Mouse (Mus musculus) kidney, postnatal 10 days (tissue): Measurements from ENCODE around the gene Eda.

Experiments used
- DNase-seq: peaks from one replicate; pipeline ENCODE4 v3.0.0; 2021; ENCODE audit warnings: mixed read lengths

The Eda gene

DNA sequence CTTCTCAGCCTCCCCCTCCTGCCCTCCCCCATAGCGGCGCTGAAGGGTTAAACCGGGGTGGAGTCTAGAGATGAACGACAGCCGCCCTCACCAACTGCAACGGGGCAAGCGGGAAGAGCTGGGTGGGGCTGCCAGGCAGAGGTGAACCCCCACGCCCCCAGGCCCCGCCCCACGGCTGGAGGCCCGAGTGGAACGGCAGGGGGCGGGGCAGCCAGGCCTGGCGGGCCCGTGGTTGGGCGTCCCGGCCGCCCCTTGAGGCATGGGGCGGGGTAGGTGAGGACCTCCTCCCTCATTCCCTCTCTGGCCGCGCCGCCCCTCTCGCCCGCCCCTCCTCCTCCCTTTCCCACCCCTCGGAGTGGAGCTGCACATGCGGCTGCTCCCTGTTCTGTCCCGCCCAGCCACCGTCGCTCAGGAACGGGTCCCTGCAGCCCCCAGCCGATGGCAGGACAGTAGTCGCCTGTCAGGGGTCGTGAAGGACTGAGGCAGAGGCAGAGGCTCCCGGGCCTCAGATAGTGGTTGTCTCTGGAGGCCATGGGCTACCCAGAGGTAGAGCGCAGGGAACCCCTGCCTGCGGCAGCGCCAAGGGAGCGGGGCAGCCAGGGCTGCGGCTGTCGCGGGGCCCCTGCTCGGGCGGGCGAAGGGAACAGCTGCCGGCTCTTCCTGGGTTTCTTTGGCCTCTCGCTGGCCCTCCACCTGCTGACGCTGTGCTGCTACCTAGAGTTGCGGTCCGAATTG, at the start of gene Eda:
TSS of gene Eda (plus strand) at position 357 of the 735 bp plus-strand sequence.
- peak; percentile 94 for DNase-seq

DNA sequence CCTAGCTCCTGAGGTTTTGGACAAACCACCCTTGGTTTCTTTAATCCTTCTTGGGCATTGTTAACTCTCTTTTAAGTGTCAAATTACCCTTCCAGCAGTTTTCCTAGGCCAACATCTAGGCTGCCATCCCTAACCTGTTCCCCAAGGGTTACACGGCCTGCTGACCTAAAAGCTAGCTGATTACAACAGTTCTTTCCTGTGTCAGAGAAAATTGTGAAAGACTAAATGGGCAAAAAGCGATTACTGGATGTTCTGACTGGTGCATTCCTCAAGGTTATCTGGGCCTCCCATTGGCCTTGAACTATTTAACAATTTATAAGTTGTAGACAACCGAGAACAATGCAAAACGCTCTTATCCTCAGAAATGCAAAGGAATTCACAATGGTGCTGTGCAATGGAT, 14.4 kb upstream of the Eda start:
- DNase-seq, result no peak

DNA sequence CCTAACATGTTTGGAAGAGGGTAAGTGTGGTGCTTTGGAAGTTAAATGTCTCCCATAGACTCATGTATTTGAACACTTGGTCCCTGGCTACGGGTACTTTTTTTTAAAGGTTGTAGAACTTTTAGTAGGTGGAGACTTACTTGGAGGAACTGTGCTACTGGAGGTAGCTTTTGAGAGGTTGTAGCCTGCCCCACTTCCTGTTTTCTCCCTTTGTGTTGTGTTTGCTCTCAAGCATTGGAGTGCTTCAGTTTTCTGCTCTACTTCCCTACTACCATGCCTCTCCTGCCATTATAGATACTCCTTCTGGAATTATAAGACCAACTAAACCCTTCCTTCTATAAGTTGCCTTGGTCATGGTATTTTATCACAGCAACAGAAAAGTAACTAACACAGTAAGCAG, 5.3 kb upstream of the Eda start:
- no peak for DNase-seq

DNA sequence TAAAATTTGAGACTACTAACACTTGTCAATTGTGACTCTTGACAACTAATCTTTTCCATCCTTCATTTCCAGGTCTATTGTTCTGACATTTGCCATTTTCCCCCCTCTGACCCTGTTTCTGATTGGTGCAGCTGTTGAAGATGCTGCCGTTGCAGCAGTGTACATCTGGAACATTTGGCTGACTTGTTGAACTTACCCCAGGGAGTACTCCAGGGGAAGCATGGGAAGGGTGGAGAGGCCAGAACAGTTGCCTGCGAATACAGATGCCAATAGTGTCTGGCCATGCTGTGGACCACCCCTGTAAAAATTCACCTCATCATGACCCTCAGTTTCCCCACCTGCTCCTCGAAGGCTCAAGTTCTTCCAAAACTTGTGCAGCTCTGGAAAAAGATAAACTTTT, 1.0 kb upstream of the Eda start:
- DNase-seq, result no peak

DNA sequence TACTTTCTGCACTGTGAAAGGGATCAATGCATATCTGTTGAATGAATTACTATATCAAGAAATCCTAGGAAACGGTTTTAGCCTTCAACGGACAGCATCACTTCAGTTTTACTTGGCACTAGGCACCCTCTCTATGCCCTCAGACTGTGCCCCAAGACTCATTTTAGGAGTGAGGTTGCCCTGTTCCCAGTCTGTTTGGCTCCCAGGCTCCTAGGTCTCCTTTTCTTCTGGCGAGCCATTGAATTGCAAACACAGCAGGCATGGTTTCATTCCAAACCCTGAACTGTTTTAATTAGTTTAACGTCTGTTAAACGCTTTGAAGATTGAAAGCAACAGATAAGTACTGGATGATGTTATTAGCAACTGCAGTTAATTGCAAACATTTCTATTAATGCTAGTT, 603 bp upstream of the Eda start:
- no peak for DNase-seq

DNA sequence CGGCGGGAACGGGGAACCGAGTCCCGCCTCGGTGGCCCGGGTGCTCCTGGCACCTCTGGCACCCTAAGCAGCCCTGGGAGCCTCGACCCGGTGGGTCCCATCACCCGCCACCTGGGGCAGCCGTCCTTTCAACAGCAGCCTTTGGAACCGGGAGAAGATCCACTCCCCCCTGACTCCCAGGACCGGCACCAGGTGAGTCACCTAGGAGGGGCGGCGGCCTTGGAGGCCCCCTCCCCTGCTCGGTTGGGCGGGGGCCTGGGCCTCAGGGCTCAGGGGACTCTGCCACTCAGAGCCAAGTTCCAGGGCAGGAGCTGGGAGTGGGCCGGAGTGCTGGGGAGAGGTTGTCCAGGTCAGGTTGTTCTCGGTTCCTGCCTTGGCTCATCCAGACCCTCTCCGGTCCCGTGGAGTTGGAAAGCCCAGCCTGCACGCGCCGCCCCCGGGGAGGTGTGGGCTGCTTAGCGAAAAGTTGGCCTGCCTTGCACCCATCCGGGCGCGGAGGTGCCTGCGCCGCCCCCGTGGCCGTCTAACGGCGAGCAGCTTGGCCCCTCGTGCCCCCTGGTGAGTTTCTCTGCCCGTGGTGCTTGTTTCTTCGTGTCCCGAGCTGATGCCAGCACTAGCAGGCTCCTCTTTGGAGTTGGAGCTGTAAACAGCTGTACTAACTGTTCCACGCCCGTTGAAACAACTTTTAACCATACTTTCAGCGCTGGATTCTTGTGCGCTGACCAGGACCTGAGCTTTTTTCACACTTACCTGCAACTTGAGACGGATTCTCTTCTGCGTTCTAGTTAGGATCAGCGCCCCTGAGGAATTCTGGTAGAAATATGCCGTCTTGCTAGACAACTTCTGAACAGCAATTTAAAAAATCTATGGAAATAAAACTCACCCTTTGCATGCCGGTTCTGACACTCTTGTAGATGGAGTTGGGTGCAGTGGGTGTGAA, 849 bp downstream of the Eda start:
- DNase-seq, result peak; percentile 40

DNA sequence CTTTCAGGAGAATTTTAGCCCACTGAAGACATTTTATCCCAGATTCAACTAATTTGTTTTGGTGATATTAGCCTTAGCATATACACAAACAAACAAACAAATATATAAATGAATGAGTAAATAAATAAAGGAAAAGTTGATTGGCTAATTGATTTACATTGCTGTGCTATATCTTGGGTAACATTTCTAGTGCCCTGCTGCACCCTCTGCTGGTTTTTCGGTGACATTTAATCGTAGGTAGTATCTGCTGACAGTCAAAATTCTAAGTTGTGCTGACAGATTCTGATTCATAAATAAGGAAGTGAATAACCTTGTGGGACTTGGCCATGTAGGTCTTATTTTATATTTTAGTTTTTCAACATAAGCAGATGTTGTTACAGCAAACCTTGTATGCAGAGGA, 2.9 kb downstream of the Eda start:
- no peak for DNase-seq

DNA sequence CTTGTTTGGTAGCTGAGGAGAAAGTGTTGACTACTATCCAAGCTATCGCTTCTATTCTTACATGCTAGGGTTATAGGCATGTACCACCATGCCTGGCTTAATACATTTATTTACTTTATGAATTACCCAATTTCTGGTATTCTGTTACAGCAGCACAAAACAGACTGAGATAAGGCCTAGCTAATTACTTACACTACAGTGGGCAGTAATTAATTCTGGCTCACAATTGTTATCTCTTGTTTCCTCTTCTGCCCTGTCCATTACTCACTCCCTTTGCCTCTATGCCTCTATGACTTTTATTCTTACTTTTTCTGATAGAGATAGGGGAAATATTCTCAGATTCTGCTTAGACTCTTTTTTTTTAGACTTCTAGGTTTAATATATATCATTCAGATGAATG, 18.0 kb downstream of the Eda start:
- DNase-seq, result no peak

DNA sequence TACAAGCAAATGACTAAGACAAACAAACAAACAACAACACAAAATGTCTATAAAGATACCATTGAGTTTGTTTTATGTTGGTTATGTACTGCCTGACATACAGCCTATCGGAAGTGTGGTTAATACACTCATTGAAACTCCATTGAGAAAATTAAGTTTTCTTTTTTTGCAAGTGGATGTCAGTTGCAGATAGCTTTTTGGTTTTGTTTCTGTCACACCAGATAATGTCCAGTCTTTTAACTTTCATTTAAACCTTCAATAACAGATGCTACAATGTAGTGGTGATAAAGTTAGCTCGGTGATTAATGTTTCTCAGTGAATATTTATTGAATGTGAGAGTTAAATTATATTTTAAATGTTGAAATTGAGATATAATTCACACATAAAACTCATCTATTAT, 23.9 kb downstream of the Eda start:
- DNase-seq, result no peak

DNA sequence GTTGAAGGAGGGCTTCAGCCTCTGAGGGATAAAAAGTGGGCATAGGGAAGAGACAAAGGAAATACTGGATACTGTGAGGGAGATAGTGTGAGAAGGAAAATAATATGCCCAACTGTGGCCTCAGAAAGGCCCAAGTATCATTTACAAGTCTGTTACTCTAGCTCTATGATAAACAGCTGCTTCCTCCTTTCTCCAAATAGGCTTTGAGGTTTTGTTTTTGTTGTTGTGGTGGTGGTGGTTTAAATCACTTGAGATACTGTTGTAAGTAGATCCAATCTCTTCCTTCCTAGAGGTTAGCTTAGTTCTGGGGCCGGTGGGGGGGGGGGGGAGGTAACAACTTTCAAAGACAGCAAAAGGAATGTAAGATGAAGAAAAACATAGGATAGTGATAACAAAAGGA, 143.0 kb downstream of the Eda start:
- DNase-seq, result no peak

DNA sequence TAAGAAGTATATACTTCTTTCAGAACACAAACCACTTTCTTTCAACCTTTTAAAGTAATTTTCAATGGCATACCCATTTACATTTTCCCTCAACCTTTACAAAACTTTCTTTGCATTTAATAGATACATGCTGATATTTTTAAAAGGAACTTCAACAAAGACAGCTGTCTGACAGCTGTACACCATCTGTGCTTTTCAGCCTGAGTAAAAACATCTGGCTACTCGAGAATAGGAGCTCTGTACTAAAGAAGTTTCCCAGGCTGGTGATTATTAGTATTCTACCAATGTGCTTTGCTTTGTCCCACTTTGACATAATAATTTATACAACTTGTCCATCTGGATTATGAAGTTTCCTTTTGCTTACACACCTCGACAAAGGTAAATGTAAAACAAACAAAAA, 219.9 kb downstream of the Eda start:
- DNase-seq, result peak; percentile 29

DNA sequence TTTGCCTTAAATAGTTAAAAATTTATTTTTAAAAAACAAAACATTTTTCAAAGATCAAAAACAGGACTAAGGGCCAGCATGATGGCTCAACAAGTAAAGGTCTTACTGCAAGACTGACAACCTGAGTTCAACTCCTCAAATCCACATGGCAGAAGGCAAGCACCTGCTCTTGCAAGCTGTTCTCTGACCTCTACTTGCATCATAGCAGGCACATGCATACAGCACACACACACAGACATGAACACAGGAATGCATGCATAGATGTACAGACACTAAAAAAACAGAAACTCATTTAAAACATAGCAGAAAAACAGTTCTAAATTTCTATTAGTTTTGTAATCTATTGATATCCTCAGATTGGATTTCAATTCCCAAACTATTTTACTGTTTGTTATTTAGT, 338.2 kb downstream of the Eda start:
- no peak for DNase-seq

DNA sequence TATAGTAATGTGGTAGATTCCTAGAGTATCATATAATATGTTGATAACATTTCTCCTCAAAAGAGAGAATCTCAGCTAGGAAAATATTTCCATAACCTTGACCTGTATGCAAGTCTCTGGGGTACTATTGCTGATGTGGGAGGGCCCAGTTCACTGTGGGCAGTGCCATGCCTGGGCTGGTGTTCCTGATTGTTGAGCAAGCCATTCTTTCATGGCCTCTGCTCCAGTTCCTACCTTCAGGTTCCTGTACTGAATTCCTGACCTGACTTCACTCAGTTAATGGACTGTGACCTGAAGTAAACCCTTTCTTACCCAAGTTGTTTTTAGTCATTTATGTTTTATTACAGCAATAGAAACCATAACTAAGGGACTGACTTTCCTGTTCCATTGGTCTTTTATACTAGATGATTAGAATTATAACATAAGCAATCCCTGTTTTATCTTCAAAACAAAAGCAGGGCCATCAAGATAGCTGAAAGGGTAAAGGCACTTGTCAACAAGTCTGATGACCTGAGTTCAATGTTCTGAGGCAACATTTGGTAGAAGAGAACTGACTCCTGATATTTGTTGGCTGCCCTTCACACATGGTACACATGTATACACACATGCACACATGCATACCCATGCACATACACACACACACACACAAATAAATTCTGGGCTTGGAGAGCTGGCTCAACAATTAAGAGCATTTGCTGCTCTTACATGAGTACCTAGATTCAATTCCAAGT, 338.9 kb downstream of the Eda start:
- no peak for DNase-seq

DNA sequence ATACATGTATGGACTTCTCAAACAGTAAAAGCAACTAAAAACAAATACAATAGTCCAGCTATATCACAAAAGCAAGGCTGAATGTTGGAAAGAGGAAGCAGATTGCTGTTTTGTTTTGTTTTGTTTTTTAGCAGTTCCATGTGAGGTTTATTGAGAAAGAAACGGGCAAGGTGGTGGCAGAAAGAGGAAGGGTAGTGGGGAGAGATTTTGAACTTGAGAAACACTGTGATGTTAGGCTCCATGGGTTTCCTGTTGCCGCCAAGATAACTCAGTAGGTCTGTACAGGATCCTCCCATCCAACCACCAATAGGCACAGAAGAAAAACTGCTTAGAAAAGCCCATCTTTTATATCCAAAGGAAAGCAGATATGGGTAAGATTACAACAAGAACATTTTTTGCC, 365.3 kb downstream of the Eda start:
- no peak for DNase-seq

DNA sequence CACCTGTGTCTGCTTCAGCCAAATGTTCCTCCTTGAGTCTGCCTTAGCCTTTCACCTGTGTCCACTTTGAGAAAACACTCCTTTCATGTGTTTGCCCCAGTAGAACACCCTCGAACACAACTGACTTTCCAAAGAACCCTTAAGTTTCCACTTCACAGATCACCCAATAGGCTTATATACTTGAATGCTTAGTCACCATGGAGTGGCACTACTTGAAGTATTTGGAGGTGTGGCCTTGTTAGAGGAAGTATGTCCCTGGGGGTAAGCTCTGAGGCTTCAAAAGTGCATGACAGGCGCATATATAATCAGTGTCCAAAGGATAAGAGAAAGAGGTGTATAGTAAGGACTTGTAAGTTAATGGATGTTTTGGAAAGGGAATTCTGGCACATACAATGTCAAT, 369.0 kb downstream of the Eda start:
- no peak for DNase-seq

DNA sequence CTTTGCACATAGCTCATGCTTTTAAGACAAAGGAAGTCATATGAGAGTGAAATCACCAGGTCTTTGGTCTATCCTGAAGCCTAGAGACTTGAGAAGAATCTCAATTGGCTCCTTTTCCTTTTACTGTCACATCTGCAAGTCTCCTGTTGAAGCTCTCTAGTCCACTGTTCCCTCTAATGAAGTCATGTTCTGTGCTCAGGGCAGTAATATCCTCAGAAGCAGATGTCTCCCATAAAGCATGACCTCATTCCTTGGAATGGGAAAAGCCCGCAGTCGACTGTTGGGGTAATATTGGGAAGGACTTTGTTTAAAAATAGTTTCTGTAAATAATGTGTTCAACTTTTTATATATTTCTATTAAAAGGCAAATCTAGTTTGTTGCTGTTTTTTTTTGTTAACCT, 381.6 kb downstream of the Eda start:
- DNase-seq, result no peak

DNA sequence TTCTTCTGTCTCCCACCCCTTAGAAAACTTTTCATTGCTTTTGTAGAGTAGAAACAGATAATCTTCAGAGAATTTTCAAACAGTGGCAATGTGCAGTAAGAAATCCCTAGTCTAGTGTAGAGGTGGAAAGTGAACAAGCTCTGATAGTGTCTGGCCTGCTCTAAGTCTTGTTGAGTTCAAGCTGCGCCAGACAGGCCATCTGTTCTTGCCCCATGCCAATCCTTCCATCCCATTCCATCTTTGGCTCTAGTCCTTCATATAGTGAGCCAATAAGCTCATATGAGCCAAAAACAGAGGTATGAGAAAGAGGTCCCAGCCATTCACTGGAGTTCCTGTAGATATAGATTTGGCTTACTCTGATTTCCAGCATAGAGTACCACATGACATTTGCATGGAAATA, 414.5 kb downstream of the Eda start:
- no peak for DNase-seq

DNA sequence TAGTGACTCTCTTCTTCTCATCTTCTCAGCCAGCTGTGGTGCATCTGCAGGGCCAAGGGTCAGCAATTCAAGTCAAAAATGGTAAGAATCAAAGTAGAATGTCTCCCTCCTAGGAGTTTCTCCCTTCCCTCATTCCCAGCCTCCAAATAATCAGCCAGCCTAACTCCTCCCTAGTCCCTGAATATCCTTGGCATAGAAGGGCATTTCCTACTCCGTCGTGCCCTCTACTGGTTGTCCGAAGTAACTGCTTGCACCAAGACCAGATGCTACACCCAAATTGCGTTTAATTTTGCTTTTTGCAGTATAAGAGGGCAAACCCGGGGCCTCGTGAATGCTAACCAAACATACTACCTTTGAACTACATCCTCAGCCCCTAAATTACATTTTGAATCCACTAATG, 416.9 kb downstream of the Eda start:
- DNase-seq, result peak; percentile 52

DNA sequence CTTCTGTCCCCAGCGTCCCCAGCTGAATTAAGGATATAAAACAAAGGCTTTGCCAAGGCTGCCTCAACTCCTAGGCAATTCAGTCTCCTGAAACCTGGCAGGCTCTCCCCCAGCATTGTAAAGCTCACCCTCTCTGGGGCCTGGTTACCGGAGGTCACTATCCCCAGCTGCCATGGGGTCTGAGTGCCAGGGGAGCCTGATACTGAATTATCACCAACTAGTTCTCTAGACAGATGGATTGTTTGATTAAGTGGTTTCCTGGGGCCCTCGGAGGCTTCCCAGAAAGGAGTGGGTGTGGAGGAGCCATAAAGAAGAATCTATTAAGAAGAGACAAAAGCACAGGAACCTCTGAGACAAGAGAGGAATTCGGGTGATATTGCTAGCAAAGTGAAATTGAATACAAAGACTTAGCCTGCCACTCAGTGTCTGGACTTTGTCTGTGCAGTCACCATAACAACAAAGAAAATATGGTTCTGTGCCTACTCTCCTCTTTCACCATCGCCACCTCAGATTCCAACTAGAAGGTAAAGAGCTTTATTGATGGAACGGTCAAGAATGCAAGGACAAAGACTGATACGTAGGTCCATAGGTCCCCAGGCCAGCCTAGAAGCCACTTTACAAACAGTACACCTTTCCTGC, 418.9 kb downstream of the Eda start:
- no peak for DNase-seq

DNA sequence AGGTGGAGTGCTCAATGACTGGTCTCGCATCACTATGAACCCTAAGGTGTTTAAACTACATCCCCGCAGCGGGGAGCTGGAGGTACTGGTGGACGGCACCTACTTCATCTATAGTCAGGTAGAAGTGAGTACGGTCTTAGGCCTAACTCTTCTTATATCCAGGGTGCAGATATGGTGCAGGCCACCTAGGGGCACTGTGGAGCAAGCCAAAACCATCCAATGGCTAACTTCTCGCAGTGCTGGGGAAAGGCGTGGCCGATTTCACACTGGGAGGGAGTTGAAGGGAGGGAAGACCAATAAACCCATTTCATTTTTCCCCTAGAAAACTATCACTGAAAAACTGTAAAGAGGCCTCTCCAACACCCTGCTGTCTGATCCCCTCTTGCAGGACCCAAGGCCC, 419.6 kb downstream of the Eda start:
- peak; percentile 17 for DNase-seq

DNA sequence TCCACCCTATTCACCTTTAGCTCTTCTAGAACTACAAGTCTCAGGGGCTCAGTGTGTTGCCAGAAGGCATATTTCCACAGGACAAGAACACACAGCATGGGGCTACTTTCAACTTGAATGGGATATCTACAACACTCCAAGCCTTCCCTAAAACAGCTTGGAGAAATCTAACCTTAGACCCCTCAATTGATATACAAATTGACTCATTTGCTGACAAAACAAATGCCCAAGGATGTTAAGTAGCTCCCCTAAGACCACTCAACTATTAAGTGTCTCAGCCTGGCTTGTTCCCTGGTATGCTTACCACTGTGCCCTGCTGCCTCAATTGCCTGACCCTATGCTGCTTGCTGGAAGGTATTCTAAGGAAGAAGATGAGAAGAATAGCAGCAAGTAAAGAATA, 425.5 kb downstream of the Eda start:
- no peak for DNase-seq

DNA sequence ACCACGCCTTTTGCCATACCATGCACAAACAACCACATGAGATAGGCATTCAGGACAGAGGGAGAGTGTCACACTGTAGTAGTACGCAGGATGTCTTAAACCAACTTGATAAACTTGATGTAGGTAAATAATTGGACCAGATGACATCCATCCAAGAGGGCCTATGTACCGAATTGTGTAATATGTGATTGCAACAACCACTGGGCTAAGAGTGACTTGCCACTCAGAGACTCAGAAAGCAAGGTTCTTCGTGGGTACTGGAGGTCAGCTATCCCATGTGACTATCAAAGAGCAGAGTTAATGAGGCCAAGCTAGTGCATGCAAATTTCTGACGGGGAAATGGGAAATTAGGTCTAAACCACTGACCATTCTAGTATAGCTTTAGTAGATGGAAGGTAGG, 426.3 kb downstream of the Eda start:
- no peak for DNase-seq

DNA sequence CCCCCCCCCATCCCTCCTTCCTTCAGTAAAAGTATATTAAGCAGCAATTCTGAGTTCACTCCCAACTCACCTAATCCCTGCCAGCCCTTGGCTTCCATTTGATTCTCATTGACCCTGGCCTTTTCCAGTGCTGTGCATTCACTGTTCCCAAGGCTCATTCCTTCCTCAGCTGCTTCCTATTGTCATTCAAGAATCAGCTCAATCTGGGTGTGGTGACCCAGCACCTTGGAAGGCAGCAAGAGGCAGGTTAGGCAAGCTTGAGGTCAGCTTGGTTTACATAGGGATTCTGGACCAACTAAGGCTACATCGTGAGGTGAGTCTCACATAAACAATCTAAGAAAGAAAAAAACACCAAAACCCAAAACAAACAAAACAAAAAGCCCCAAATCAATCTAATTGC, 433.8 kb downstream of the Eda start:
- no peak for DNase-seq
